Mouse (Mus musculus): ENCODE results near the gene Setd1b. TPM values are rescaled to one million over a fixed set of nuclear protein-coding genes. Genes with fewer than 3 reads are reported as not detected.

Setd1b gene
- polyA plus RNA-seq, 1 experiment = 13.7 TPM

DNA sequence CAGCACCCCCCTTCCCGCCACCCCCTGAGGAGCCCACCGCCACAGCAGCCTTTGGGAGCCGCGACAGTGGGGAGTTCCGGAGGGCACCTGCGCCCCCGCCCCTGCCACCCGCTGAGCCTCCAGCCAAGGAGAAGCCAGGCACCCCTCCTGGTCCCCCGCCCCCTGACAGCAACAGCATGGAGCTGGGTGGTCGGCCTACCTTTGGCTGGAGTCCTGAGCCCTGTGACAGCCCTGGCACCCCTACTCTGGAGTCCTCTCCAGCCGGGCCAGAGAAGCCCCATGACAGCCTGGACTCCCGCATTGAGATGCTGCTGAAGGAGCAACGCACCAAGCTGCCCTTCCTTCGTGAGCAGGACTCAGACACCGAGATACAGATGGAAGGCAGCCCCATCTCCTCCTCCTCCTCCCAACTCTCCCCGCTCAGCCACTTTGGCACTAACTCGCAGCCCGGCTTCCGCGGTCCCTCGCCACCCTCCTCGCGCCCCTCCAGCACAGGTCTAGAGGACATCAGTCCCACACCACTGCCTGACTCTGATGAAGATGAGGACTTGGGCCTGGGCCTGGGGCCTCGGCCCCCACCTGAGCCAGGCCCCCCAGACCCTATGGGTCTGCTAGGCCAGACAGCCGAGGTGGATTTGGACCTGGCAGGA is 6.2 kb downstream of the Setd1b start:
- peak overlapping the region; percentile 2 for H3K4me3 ChIP-seq (ENCODE audit: control insufficient read depth, low read depth, low read length)
- no peak for TF ChIP-seq CTCF (IDR thresholded peaks at IDR 0.05; ENCODE audit: control insufficient read depth, insufficient read depth, insufficient replicate concordance, low read depth, low read length)
- TF ChIP-seq POLR2A (IDR thresholded peaks at IDR 0.05; ENCODE audit: control insufficient read depth, low read depth, low read length) = no peak
- H3K27ac ChIP-seq (ENCODE audit: control insufficient read depth, insufficient read depth, low read depth, low read length) = no peak overlapping the region
- no peaks in the 10 kb centered on the region for H3K27me3 ChIP-seq (ENCODE audit: control insufficient read depth, insufficient read depth, low read length)
- H3K36me3 ChIP-seq (ENCODE audit: control insufficient read depth, insufficient read depth, low read length) = peaks cover 3% of the 10 kb centered on the region
- peaks cover 38% of the 10 kb centered on the region for H3K4me1 ChIP-seq (ENCODE audit: control insufficient read depth, insufficient read depth, low read length)

DNA sequence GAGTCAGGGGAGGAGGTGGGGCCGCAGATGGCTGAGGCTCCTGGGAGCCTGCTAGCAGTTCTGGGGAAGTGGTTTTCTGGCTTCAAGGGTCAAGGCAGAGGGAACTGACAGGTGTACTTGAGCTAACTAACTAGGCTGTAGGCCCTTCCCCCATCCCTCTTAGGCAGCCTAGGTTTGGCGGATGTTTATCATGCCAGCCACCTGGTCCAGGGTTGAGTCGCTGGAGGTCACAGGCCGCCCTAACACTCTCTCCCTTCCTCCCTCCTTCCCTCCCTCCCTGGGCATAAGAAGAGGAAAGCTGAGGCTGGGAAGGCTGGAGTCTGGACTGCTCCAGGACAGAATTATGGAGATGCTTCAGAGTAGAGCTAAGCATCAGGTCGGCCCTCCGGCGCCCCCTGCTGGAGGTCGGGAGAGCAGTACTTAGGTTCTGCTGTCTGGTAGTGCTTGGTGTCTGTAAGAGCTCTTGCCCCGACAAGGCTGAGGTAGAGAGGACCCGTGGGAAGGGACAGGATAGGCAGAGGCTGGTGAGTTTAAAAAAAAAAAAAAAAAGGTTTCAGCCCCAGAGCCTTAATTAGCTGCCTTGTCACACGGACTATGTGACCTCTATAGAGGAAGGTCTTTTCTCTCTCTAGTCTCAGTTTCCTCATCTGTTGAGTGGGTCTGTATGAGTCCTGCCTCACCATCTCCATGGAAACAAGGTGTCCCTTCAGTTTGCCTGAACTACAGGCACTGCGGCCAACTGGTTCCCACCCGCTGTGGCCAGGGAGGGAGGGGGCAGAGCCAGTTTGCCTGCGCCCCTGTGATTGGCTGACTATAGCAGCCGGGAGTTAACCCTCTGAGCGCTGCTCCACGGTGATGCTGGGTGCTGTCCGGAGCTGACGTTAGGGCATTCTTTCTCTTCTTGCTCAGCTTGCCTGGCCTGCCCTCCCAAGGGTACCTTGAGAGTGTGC is 7.7 kb downstream of the Setd1b start:
- TF ChIP-seq CTCF (IDR thresholded peaks at IDR 0.05; ENCODE audit: control insufficient read depth, insufficient read depth, insufficient replicate concordance, low read depth, low read length) (peak; percentile 92), POLR2A (IDR thresholded peaks at IDR 0.05; ENCODE audit: control insufficient read depth, low read depth, low read length) (no peak)
- Histone ChIP-seq H3K36me3 (ENCODE audit: control insufficient read depth, insufficient read depth, low read length) (peaks cover 6% of the 10 kb centered on the region), H3K4me3 (ENCODE audit: control insufficient read depth, low read depth, low read length) (peak overlapping the region; percentile 73), H3K27ac (ENCODE audit: control insufficient read depth, insufficient read depth, low read depth, low read length) (no peak overlapping the region), H3K4me1 (ENCODE audit: control insufficient read depth, insufficient read depth, low read length) (peaks cover 24% of the 10 kb centered on the region), H3K27me3 (ENCODE audit: control insufficient read depth, insufficient read depth, low read length) (no peaks in the 10 kb centered on the region)

DNA sequence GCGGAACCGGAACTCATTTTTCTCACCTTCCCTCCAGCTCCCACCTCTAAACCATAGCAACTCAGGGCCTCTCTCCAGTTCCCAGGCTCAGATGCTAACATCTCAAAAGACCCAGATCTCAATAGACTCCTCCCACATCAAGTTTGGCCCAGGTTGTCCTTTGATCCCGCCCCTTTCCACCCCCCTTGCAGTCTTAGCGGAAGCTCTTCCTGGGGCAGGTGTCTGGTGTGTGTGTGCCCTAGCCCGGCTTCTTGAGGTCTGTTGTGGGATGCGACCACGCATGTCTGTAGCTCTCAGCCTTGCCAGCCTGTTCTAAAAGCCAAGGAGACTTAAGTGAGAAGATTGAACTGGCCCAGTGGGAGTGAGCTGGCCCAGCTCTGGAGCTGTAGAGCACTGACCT is 8.6 kb downstream of the Setd1b start:
- H3K27me3 ChIP-seq (ENCODE audit: control insufficient read depth, insufficient read depth, low read length) = no peaks in the 10 kb centered on the region
- H3K36me3 ChIP-seq (ENCODE audit: control insufficient read depth, insufficient read depth, low read length) = peaks cover 6% of the 10 kb centered on the region
- TF ChIP-seq POLR2A (IDR thresholded peaks at IDR 0.05; ENCODE audit: control insufficient read depth, low read depth, low read length) (no peak), CTCF (IDR thresholded peaks at IDR 0.05; ENCODE audit: control insufficient read depth, insufficient read depth, insufficient replicate concordance, low read depth, low read length) (no peak)
- no peak overlapping the region; the same call in 1 of the 2 replicates for H3K4me3 ChIP-seq (ENCODE audit: control insufficient read depth, low read depth, low read length)
- H3K27ac ChIP-seq (ENCODE audit: control insufficient read depth, insufficient read depth, low read depth, low read length) = no peak overlapping the region
- peaks cover 20% of the 10 kb centered on the region for H3K4me1 ChIP-seq (ENCODE audit: control insufficient read depth, insufficient read depth, low read length)

DNA sequence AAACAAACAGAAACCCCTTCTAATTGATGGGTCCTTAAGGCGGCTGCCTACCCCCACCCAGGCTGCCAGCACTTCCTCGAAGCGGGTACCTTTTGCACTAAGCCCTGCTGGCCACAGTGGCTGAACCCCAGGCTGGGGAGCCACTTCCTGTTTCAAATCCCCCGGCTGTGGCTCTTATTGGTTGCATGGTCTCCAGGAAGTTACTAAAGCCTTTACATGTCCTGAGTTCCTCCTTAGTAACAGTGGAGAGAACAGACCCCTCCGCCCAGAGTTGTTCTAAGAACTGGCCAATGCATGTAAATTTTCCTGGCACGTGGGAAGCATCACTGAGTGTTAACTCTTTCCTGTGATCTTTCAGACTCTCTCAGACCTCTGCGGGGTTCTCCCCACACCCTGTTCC is 9.1 kb downstream of the Setd1b start:
- H3K27me3 ChIP-seq (ENCODE audit: control insufficient read depth, insufficient read depth, low read length) = no peaks in the 10 kb centered on the region
- H3K4me1 ChIP-seq (ENCODE audit: control insufficient read depth, insufficient read depth, low read length) = peaks cover 20% of the 10 kb centered on the region
- H3K4me3 ChIP-seq (ENCODE audit: control insufficient read depth, low read depth, low read length) = no peak overlapping the region
- no peak overlapping the region for H3K27ac ChIP-seq (ENCODE audit: control insufficient read depth, insufficient read depth, low read depth, low read length)
- peaks cover 6% of the 10 kb centered on the region for H3K36me3 ChIP-seq (ENCODE audit: control insufficient read depth, insufficient read depth, low read length)
- TF ChIP-seq CTCF (IDR thresholded peaks at IDR 0.05; ENCODE audit: control insufficient read depth, insufficient read depth, insufficient replicate concordance, low read depth, low read length) = no peak
- no peak for TF ChIP-seq POLR2A (IDR thresholded peaks at IDR 0.05; ENCODE audit: control insufficient read depth, low read depth, low read length)

DNA sequence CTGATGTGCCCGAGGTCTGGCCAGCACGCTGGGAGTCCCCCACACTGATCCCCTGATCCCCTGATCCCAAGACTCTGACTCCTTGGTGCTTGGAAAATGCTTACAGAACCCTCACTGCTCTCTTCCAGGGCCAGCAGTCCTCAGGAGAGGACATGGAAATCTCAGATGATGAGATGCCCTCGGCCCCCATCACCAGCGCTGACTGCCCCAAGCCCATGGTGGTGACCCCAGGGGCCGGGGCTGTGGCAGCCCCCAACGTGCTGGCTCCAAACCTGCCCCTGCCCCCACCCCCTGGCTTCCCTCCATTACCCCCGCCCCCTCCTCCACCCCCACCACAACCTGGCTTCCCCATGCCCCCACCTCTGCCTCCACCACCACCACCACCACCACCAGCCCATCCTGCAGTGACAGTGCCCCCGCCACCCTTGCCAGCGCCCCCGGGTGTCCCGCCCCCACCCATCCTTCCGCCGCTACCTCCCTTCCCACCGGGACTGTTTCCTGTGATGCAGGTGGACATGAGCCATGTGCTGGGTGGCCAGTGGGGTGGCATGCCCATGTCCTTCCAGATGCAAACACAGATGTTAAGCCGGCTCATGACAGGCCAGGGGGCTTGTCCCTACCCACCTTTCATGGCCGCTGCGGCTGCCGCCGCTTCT is 9.8 kb downstream of the Setd1b start:
- H3K4me3 ChIP-seq (ENCODE audit: control insufficient read depth, low read depth, low read length) = no peak overlapping the region
- H3K36me3 ChIP-seq (ENCODE audit: control insufficient read depth, insufficient read depth, low read length) = peaks cover 3% of the 10 kb centered on the region; the same call in 1 of the 2 replicates

DNA sequence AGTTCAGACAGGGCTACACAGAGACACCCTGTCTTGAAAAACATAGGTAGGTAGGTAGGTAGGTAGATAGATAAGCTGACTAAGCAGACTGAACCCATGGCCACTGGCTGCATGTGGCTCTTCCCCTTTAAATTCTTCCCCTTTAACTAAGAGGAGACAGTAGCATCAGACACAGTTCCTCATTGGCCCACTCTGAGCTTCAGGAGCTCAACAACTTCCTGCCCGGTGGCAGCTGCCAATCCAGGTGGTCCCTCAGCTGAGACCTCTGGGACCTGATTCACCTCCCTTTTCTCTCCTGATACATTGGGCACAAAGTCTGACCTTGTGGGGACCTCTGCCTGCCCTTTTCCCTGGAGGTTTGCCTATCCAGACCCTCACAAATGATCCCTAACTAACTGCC is 10.9 kb downstream of the Setd1b start:
- no peak for TF ChIP-seq POLR2A (IDR thresholded peaks at IDR 0.05; ENCODE audit: control insufficient read depth, low read depth, low read length)
- TF ChIP-seq CTCF (IDR thresholded peaks at IDR 0.05; ENCODE audit: control insufficient read depth, insufficient read depth, insufficient replicate concordance, low read depth, low read length) = no peak
- peaks cover 2% of the 10 kb centered on the region; the same call in 1 of the 2 replicates for H3K36me3 ChIP-seq (ENCODE audit: control insufficient read depth, insufficient read depth, low read length)
- H3K27ac ChIP-seq (ENCODE audit: control insufficient read depth, insufficient read depth, low read depth, low read length) = no peak overlapping the region
- H3K4me3 ChIP-seq (ENCODE audit: control insufficient read depth, low read depth, low read length) = no peak overlapping the region
- no peaks in the 10 kb centered on the region for H3K27me3 ChIP-seq (ENCODE audit: control insufficient read depth, insufficient read depth, low read length)
- peaks cover 17% of the 10 kb centered on the region for H3K4me1 ChIP-seq (ENCODE audit: control insufficient read depth, insufficient read depth, low read length)

More for the DNA sequence above, 9.8 kb downstream of the Setd1b start:
- Histone ChIP-seq H3K27me3 (ENCODE audit: control insufficient read depth, insufficient read depth, low read length) (no peaks in the 10 kb centered on the region), H3K4me1 (ENCODE audit: control insufficient read depth, insufficient read depth, low read length) (peaks cover 14% of the 10 kb centered on the region), H3K27ac (ENCODE audit: control insufficient read depth, insufficient read depth, low read depth, low read length) (no peak overlapping the region)
- TF ChIP-seq CTCF (IDR thresholded peaks at IDR 0.05; ENCODE audit: control insufficient read depth, insufficient read depth, insufficient replicate concordance, low read depth, low read length) (no peak), POLR2A (IDR thresholded peaks at IDR 0.05; ENCODE audit: control insufficient read depth, low read depth, low read length) (no peak)

DNA sequence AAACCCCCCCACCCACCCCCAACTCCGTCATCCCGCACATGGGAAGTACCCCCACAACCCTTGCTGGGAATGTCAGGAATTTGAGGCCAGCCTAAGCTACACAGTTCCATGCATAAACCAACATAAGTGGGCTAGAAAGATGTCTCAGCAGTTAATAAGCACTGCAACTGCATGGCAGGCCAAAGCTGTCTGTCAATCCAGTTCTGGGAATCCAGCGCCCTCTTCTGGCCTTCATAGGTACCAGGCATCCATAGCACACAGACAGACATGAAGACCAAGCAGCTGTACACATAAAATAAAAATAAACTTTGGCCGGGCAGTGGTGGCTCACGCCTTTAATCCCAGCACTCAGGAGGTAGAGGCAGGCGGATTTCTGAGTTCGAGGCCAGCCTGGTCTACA is 13.4 kb downstream of the Setd1b start:
- Histone ChIP-seq H3K27ac (ENCODE audit: control insufficient read depth, insufficient read depth, low read depth, low read length) (no peak overlapping the region), H3K4me3 (ENCODE audit: control insufficient read depth, low read depth, low read length) (no peak overlapping the region), H3K4me1 (ENCODE audit: control insufficient read depth, insufficient read depth, low read length) (peaks cover 11% of the 10 kb centered on the region), H3K27me3 (ENCODE audit: control insufficient read depth, insufficient read depth, low read length) (no peaks in the 10 kb centered on the region), H3K36me3 (ENCODE audit: control insufficient read depth, insufficient read depth, low read length) (peaks cover 4% of the 10 kb centered on the region)
- TF ChIP-seq CTCF (IDR thresholded peaks at IDR 0.05; ENCODE audit: control insufficient read depth, insufficient read depth, insufficient replicate concordance, low read depth, low read length) (peak; percentile 50; the same call in 1 of the 2 replicates), POLR2A (IDR thresholded peaks at IDR 0.05; ENCODE audit: control insufficient read depth, low read depth, low read length) (no peak)
